25 mouse cellular contexts compared by ENCODE assay signal in the genomic region with DNA sequence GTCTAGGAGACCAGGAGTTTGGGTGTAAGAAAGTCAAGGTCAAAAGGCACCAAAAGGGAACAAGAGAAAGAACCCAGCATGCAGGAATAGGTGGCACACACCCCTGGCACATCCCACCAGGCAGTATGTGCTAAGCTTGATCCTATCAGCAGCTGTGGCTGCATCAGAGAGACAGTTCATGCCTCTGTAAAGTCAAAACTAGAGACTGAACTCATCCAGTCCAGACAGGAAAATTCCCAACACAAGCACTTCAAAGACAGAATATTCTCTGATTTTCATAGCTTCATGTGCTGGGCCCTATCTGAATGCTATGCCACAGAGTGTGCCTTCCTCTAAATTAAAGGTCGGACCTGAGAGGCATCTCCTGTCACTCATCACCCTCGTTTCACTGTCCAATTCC. TPM values are rescaled to one million over a fixed set of nuclear protein-coding genes. Genes with fewer than 3 reads are reported as not detected.
DNase-seq lines count a peak whose midpoint lies in the region; ATAC-seq and TF ChIP-seq lines count a peak whose summit lies in the region.
"Had no signal": no experiment of that assay in that cellular context is flagged by ENCODE, and none has a peak within 500 bp of the region (broad histone marks: within the 10 kb centered on the region; RNA-seq: fewer than 3 reads in every experiment).

No protein-coding gene starts in this region.

- 26% methylated on average over 2 of the region's 2 CpGs for WGBS in midbrain, embryonic 11.5 days
- WGBS in midbrain, embryonic 16.5 days, result 31% methylated on average over 2 of the region's 2 CpGs
- 29% methylated on average over 2 of the region's 2 CpGs for WGBS in liver, postnatal 0 days (ENCODE audit: insufficient replicate concordance)
- 32% methylated on average over 2 of the region's 2 CpGs for WGBS in stomach, embryonic 16.5 days

- H3K4me2 ChIP-seq in midbrain, embryonic 11.5 days, result no peak overlapping the region
- H3K4me2 ChIP-seq in midbrain, embryonic 16.5 days (ENCODE audit: low read length), result no peak overlapping the region
- peak overlapping the region; percentile 40 for H3K4me2 ChIP-seq in liver, postnatal 0 days (ENCODE audit: low read depth, low read length)
- no peak overlapping the region for H3K4me2 ChIP-seq in stomach, embryonic 16.5 days (ENCODE audit: low read depth, low read length)
- H3K4me2 ChIP-seq: hindbrain, embryonic 12.5 days; neural tube, embryonic 15.5 days had no signal

- H3K4me1 ChIP-seq in midbrain, embryonic 11.5 days (ENCODE audit: control insufficient read depth, insufficient read depth, low read length), result peaks cover 6% of the 10 kb centered on the region; the same call in 1 of the 2 replicates
- peaks cover 12% of the 10 kb centered on the region for H3K4me1 ChIP-seq in midbrain, embryonic 16.5 days (ENCODE audit: control insufficient read depth, insufficient read depth, low read length)
- H3K4me1 ChIP-seq in bone marrow macrophage, adult 2 months (ENCODE audit: control insufficient read depth, insufficient read depth, low read length), result peaks cover 19% of the 10 kb centered on the region
- H3K4me1 ChIP-seq in liver, postnatal 0 days (ENCODE audit: insufficient read depth), result peaks cover 36% of the 10 kb centered on the region
- peaks cover 9% of the 10 kb centered on the region; the same call in 1 of the 2 replicates for H3K4me1 ChIP-seq in stomach, embryonic 16.5 days (ENCODE audit: control insufficient read depth, insufficient read depth, low read length)

- no peak for ATAC-seq in midbrain, embryonic 11.5 days (ENCODE audit: low FRiP score)
- ATAC-seq in midbrain, embryonic 16.5 days, result no peak
- no peak for ATAC-seq in liver, postnatal 0 days
- ATAC-seq in stomach, embryonic 16.5 days (ENCODE audit: insufficient read depth, low FRiP score), result no peak
- ATAC-seq: activated CD4-positive, CD25-positive, alpha-beta regulatory T cell, adult 4 months; forebrain, postnatal 0 days had no signal

- DNase-seq in midbrain, embryonic 11.5 days (ENCODE audit: low spot score, missing footprints), result peak; percentile 64
- no peak for DNase-seq in liver, postnatal 0 days
- no peak for DNase-seq in layer of hippocampus, postnatal 25 days (ENCODE audit: extremely low spot score in 1 of 2, low spot score in 1 of 2)
- no peak for DNase-seq in adrenal gland, postnatal 25 days
- DNase-seq: cerebellum, adult 11 months; cerebellum, adult 9-11 months; gastrocnemius, postnatal 36 days; right cerebral cortex, adult 18-20 months had no signal

- TF ChIP-seq CTCF in bone marrow macrophage, adult 2 months (IDR thresholded peaks at IDR 0.05; ENCODE audit: low read depth, low read length), result 0 out of 2 replicates have a peak, but pooled peaks have one; percentile 2
- no peak for TF ChIP-seq CTCF in liver, postnatal 0 days (IDR thresholded peaks at IDR 0.05; ENCODE audit: low read depth)

- H3K36me3 ChIP-seq in midbrain, embryonic 11.5 days (ENCODE audit: control insufficient read depth, insufficient read depth, low read length), result peaks cover 10% of the 10 kb centered on the region
- H3K36me3 ChIP-seq in midbrain, embryonic 16.5 days (ENCODE audit: control insufficient read depth, insufficient read depth, low read length), result peaks cover 11% of the 10 kb centered on the region
- peaks cover 11% of the 10 kb centered on the region for H3K36me3 ChIP-seq in liver, postnatal 0 days (replicated peaks; ENCODE audit: insufficient read depth, low read length)
- H3K36me3 ChIP-seq in stomach, embryonic 16.5 days (ENCODE audit: control insufficient read depth, insufficient read depth, low read length), result peaks cover 10% of the 10 kb centered on the region; the same call in 1 of the 2 replicates

- H3K9me3 ChIP-seq in midbrain, embryonic 11.5 days (ENCODE audit: control insufficient read depth, low read length), result no peaks in the 10 kb centered on the region
- no peaks in the 10 kb centered on the region for H3K9me3 ChIP-seq in midbrain, embryonic 16.5 days (replicated peaks; ENCODE audit: control insufficient read depth, low read length, poor library complexity, severe bottlenecking)
- H3K9me3 ChIP-seq in liver, postnatal 0 days (ENCODE audit: low read length), result no peaks in the 10 kb centered on the region
- H3K9me3 ChIP-seq in stomach, embryonic 16.5 days (replicated peaks; ENCODE audit: control insufficient read depth, low read length), result peaks cover 4% of the 10 kb centered on the region
- H3K9me3 ChIP-seq: embryonic facial prominence, embryonic 10.5 days; hindbrain, embryonic 12.5 days; liver, embryonic 15.5 days; neural tube, embryonic 15.5 days had no signal

- H3K27ac ChIP-seq in midbrain, embryonic 11.5 days (ENCODE audit: low read depth, low read length), result no peak overlapping the region
- no peak overlapping the region for H3K27ac ChIP-seq in midbrain, embryonic 16.5 days (ENCODE audit: low read length)
- peak overlapping the region; percentile 68 for H3K27ac ChIP-seq in bone marrow macrophage, adult 2 months (ENCODE audit: insufficient read depth, low read depth, low read length)
- H3K27ac ChIP-seq in liver, postnatal 0 days (ENCODE audit: low read depth), result peak overlapping the region; percentile 85
- 0 out of 2 replicates have a peak overlapping the region, but pooled peaks have one; percentile 3 for H3K27ac ChIP-seq in stomach, embryonic 16.5 days (ENCODE audit: low read length)
- H3K27ac ChIP-seq: embryonic facial prominence, embryonic 10.5 days; heart, adult 2 months; hindbrain, embryonic 12.5 days; neural tube, embryonic 15.5 days had no signal

- H3K27me3 ChIP-seq in midbrain, embryonic 11.5 days (ENCODE audit: control insufficient read depth, insufficient read depth, low read length), result no peaks in the 10 kb centered on the region
- H3K27me3 ChIP-seq in midbrain, embryonic 16.5 days (ENCODE audit: control insufficient read depth, insufficient read depth, low read depth, low read length), result peaks cover 4% of the 10 kb centered on the region; the same call in 1 of the 2 replicates
- H3K27me3 ChIP-seq in liver, postnatal 0 days (ENCODE audit: insufficient read depth, low read length), result no peaks in the 10 kb centered on the region
- H3K27me3 ChIP-seq in stomach, embryonic 16.5 days (ENCODE audit: control insufficient read depth, insufficient read depth, low read length), result no peaks in the 10 kb centered on the region
- H3K27me3 ChIP-seq: hindbrain, embryonic 12.5 days; liver, embryonic 15.5 days had no signal

- no peak for TF ChIP-seq EP300 in liver, postnatal 0 days (IDR thresholded peaks at IDR 0.05; ENCODE audit: low read depth)

- H3K9ac ChIP-seq in midbrain, embryonic 11.5 days (ENCODE audit: low read length), result no peak overlapping the region
- H3K9ac ChIP-seq in midbrain, embryonic 16.5 days (ENCODE audit: low read depth, low read length), result no peak overlapping the region
- H3K9ac ChIP-seq in liver, postnatal 0 days (replicated peaks), result 0 out of 2 replicates have a peak overlapping the region, but pooled peaks have one; percentile 5
- no peak overlapping the region for H3K9ac ChIP-seq in stomach, embryonic 16.5 days (ENCODE audit: low read length)
- H3K9ac ChIP-seq: forebrain, postnatal 0 days; hindbrain, embryonic 12.5 days; liver, embryonic 15.5 days; neural tube, embryonic 15.5 days had no signal

- H3K4me3 ChIP-seq in midbrain, embryonic 11.5 days (ENCODE audit: low read depth, low read length), result no peak overlapping the region
- H3K4me3 ChIP-seq in midbrain, embryonic 16.5 days (ENCODE audit: low read depth, low read length), result no peak overlapping the region
- H3K4me3 ChIP-seq in bone marrow macrophage, adult 2 months (ENCODE audit: insufficient read depth, low read length), result no peak overlapping the region
- no peak overlapping the region for H3K4me3 ChIP-seq in liver, postnatal 0 days (ENCODE audit: low read depth, low read length)
- H3K4me3 ChIP-seq in stomach, embryonic 16.5 days (replicated peaks; ENCODE audit: low read length), result no peak overlapping the region
- H3K4me3 ChIP-seq: embryonic facial prominence, embryonic 10.5 days; heart, adult 2 months; hindbrain, embryonic 12.5 days; neural tube, embryonic 15.5 days had no signal

- no peak for TF ChIP-seq POLR2A in bone marrow macrophage, adult 2 months (IDR thresholded peaks at IDR 0.05; ENCODE audit: borderline replicate concordance, low read depth, low read length)

RNA-seq across cellular contexts. Expression of gene Zbtb39, which starts 1.8 kb away (rescaled TPM):
- 7.5 and 7.6 TPM in 2 replicates for polyA plus RNA-seq in midbrain, embryonic 11.5 days (2014; fragmentation: Nextera tagmentation; extraction: Ambion mirVana)
- 2.7 and 3.2 TPM in 2 replicates for polyA plus RNA-seq in midbrain, embryonic 16.5 days (2015; fragmentation: Nextera tagmentation; extraction: Ambion mirVana)
- polyA plus RNA-seq in bone marrow macrophage, adult 2 months (2012; ENCODE audit: insufficient read depth, insufficient read length, missing spikeins), result 4.4 and 4.6 TPM in 2 replicates
- 1.0 and 1.1 TPM in 2 replicates for polyA plus RNA-seq in liver, postnatal 0 days (2015; fragmentation: Nextera tagmentation; extraction: Ambion mirVana)
- polyA plus RNA-seq in stomach, embryonic 16.5 days (2015; fragmentation: Nextera tagmentation; extraction: Ambion mirVana), result 2.0 and 2.2 TPM in 2 replicates
- 10 to 100 TPM in 1 of 2 experiments, 1 to 10 TPM in 1; 9.9 to 10.1 TPM for total RNA-seq in layer of hippocampus, postnatal 25 days (2021)
- 12.3 and 13.5 TPM in 2 replicates for total RNA-seq in adrenal gland, postnatal 25 days (2021)

RNA-seq across cellular contexts. Expression of gene Tac2, which starts 13.3 kb away (rescaled TPM):
- polyA plus RNA-seq in midbrain, embryonic 11.5 days (2014; fragmentation: Nextera tagmentation; extraction: Ambion mirVana), result not detected in 2 replicates
- polyA plus RNA-seq in midbrain, embryonic 16.5 days (2015; fragmentation: Nextera tagmentation; extraction: Ambion mirVana), result 0.34 and 1.2 TPM in 2 replicates
- not detected in 2 replicates for polyA plus RNA-seq in bone marrow macrophage, adult 2 months (2012; ENCODE audit: insufficient read depth, insufficient read length, missing spikeins)
- 1.9 and 2.3 TPM in 2 replicates for polyA plus RNA-seq in liver, postnatal 0 days (2015; fragmentation: Nextera tagmentation; extraction: Ambion mirVana)
- 0.72 and 1.8 TPM in 2 replicates for polyA plus RNA-seq in stomach, embryonic 16.5 days (2015; fragmentation: Nextera tagmentation; extraction: Ambion mirVana)
- 1 to 10 TPM; 4.2 to 5.0 TPM for total RNA-seq in layer of hippocampus, postnatal 25 days (2021)
- total RNA-seq in adrenal gland, postnatal 25 days (2021), result not detected in 2 replicates
- total RNA-seq: adrenal gland, postnatal 10 days; CH12.LX; common myeloid progenitor, adult 5-6 weeks; gastrocnemius, postnatal 36 days; heart, adult 2 months; heart, postnatal 25 days had no signal
- polyA plus RNA-seq: activated CD4-positive, CD25-positive, alpha-beta regulatory T cell, adult 4 months; heart, adult 2 months; hindbrain, embryonic 12.5 days had no signal

RNA-seq across cellular contexts. Expression of gene Gpr182, which starts 14.0 kb away (rescaled TPM):
- polyA plus RNA-seq in midbrain, embryonic 11.5 days (2014; fragmentation: Nextera tagmentation; extraction: Ambion mirVana), result 0.21 and 0.30 TPM in 2 replicates
- 1.1 and 1.7 TPM in 2 replicates for polyA plus RNA-seq in midbrain, embryonic 16.5 days (2015; fragmentation: Nextera tagmentation; extraction: Ambion mirVana)
- not detected in 2 replicates for polyA plus RNA-seq in bone marrow macrophage, adult 2 months (2012; ENCODE audit: insufficient read depth, insufficient read length, missing spikeins)
- polyA plus RNA-seq in liver, postnatal 0 days (2015; fragmentation: Nextera tagmentation; extraction: Ambion mirVana), result 16.1 and 17.3 TPM in 2 replicates
- 2.7 and 2.8 TPM in 2 replicates for polyA plus RNA-seq in stomach, embryonic 16.5 days (2015; fragmentation: Nextera tagmentation; extraction: Ambion mirVana)
- 1 to 10 TPM in 1 of 2 experiments, under 1 TPM in 1; 0.74 to 1.4 TPM for total RNA-seq in layer of hippocampus, postnatal 25 days (2021)
- total RNA-seq in adrenal gland, postnatal 25 days (2021), result 10.9 and 11.4 TPM in 2 replicates
- total RNA-seq: CH12.LX; common myeloid progenitor, adult 5-6 weeks had no signal

RNA-seq across cellular contexts. Expression of gene Rdh1, which starts 22.0 kb away (rescaled TPM):
- polyA plus RNA-seq in midbrain, embryonic 11.5 days (2014; fragmentation: Nextera tagmentation; extraction: Ambion mirVana), result not detected in 2 replicates
- not detected in 2 replicates for polyA plus RNA-seq in midbrain, embryonic 16.5 days (2015; fragmentation: Nextera tagmentation; extraction: Ambion mirVana)
- polyA plus RNA-seq in bone marrow macrophage, adult 2 months (2012; ENCODE audit: insufficient read depth, insufficient read length, missing spikeins), result not detected in 2 replicates
- 0.20 TPM in 2 replicates for polyA plus RNA-seq in liver, postnatal 0 days (2015; fragmentation: Nextera tagmentation; extraction: Ambion mirVana)
- polyA plus RNA-seq in stomach, embryonic 16.5 days (2015; fragmentation: Nextera tagmentation; extraction: Ambion mirVana), result 0.10 and 0.11 TPM in 2 replicates
- under 1 TPM; 0.12 to 0.14 TPM for total RNA-seq in layer of hippocampus, postnatal 25 days (2021)
- 0.57 and 1.3 TPM in 2 replicates for total RNA-seq in adrenal gland, postnatal 25 days (2021)
- total RNA-seq: CH12.LX; common myeloid progenitor, adult 5-6 weeks had no signal
- polyA plus RNA-seq: forebrain, postnatal 0 days; heart, embryonic 14.5 days; hindbrain, embryonic 12.5 days; limb, embryonic 11.5 days; neural tube, embryonic 15.5 days had no signal

RNA-seq across cellular contexts. Expression of gene Rdh16f1, which starts 22.0 kb away (rescaled TPM):
- polyA plus RNA-seq in midbrain, embryonic 11.5 days (2014; fragmentation: Nextera tagmentation; extraction: Ambion mirVana), result not detected in 2 replicates
- polyA plus RNA-seq in midbrain, embryonic 16.5 days (2015; fragmentation: Nextera tagmentation; extraction: Ambion mirVana), result 0.25 TPM in 1 of 2 replicates, not detected in the other
- not detected in 2 replicates for polyA plus RNA-seq in bone marrow macrophage, adult 2 months (2012; ENCODE audit: insufficient read depth, insufficient read length, missing spikeins)
- 0.69 TPM in 1 of 2 replicates, not detected in the other for polyA plus RNA-seq in liver, postnatal 0 days (2015; fragmentation: Nextera tagmentation; extraction: Ambion mirVana)
- 0.23 TPM in 1 of 2 replicates, not detected in the other for polyA plus RNA-seq in stomach, embryonic 16.5 days (2015; fragmentation: Nextera tagmentation; extraction: Ambion mirVana)
- under 1 TPM in 1 of 2 experiments, not detected in 1; 0.42 TPM for total RNA-seq in layer of hippocampus, postnatal 25 days (2021)
- total RNA-seq in adrenal gland, postnatal 25 days (2021), result 1.0 and 2.7 TPM in 2 replicates
- total RNA-seq: CH12.LX; common myeloid progenitor, adult 5-6 weeks; forebrain, postnatal 0 days; gastrocnemius, postnatal 36 days had no signal
- polyA plus RNA-seq: forebrain, postnatal 0 days; heart, adult 2 months; heart, embryonic 14.5 days; hindbrain, embryonic 12.5 days; limb, embryonic 11.5 days; midbrain, postnatal 0 days; neural tube, embryonic 15.5 days had no signal

Comparison
In these comparisons a context has a peak if more than half of its experiments do, and no peak if none do; other contexts are left out.
1. H3K27ac ChIP-seq: peak in bone marrow macrophage, adult 2 months (single experiment), liver, postnatal 0 days (single experiment) and stomach, embryonic 16.5 days (single experiment); none in midbrain, embryonic 11.5 days (single experiment) and midbrain, embryonic 16.5 days (single experiment).